Mouse (Mus musculus) fat pad, adult 2 months (tissue): ENCODE data around the gene Lenep.
"Not testable (repeated sequence)": the region's sequence is repeated elsewhere in the genome, so short reads cannot be mapped to it uniquely, and the experiment has no call there.

Source experiments
- DNase-seq: peaks from one replicate; pipeline ENCODE4 v3.0.0-alpha.2; 2011; ENCODE audit warnings: low read depth, low spot score; ENCODE audit errors: extremely low read depth

Gene Lenep

DNA sequence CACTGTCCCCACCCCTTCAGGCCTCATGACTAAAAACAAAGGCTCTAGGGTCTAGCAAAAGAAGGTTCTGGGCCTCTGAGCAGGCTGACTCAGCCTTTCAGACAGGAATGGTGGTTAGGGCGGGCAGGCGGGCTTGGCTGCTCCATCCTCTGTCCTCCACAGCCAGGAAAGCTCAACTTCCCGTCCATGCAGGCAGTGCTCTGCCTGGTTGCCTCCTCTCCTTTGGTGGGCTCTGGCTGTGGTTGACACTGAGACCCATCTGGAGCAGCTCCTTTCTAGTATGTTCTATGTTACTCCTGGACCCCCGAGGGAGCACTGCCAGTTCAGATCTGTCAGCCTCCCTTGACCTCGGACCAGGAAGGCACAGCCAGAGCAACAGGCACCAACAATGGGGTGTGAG, at the start of gene Lenep:
TSS of gene Lenep (minus strand) at position 101 of the 400 bp plus-strand sequence.
- no peak for DNase-seq

DNA sequence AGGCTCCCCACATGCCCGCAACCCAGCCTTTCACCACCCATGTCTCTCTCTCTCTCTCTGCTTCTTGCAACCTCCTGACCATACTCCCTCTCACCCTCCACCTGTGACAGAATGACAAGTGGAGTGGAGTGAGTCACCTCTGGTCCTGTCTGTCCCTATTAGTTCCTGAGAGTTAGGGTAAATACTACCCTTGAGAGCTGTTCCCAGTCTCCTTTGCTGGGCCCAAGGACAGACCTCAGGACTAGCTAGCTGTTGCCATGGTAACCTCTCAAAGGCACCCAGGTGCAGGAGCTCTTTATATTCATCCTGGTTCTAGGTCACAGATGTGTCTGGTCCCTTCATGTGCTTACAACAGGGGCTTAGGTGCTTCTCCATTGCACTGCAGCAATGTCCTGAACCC, 49.3 kb upstream of the Lenep start:
- no peak for DNase-seq

DNA sequence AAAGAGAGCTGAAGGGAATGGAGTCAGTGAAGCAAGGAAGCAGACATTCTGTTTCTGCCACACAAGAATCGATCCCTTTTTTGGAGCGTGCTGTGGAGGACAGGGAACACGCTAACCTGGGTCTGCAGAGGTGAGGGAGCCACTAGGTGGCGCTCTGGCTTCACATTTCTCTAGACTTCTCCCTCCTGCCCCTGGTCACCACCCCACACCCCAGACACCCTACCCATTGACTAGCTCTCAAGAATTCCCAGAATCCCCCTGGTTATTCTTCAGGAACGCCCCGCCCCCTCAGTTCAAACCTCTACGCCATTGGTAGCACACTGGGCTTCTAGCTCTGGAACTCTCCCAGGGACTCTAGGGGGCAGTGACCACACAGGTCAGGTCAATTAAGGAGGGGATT, 46.9 kb upstream of the Lenep start:
- no peak for DNase-seq

DNA sequence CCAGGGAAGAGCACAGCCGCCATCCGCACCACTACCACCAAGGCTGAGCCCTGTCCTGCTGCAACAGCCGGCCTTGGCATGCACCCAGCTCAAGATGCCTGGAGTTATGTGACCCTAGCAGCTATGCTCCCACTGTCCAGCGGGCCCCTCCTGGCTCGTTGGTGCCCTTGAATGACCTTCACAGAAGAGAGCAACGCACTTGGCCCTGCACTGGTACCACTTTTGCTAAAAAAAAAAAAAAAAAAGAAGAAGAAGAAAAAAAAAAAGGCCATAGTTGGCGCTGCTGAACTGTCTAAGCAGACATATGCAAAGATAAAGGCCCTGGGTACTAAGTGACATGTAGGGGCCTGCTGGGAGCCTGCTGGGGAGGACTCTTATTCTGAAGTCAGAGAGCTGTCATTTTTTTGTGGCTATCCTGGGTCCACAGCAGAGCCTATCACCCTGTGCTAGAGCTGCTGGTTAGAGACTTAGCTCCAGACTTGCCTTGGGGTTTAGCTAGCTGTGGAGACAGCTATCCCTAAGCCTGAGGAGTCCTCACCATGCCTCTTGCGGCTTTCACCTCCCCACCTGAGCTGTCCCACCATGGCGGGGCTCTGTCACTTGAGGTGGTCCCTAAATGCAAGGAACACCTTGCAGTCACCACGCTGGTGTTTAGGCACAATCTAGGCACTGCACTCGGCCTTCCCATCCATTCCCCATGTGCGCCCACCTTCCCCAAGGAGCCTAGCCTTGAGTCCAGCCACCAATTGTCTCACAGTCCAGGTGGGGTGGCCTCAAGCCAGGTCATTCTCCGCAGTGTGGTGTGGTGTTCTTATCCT, 46.3 kb upstream of the Lenep start:
- no peak for DNase-seq

DNA sequence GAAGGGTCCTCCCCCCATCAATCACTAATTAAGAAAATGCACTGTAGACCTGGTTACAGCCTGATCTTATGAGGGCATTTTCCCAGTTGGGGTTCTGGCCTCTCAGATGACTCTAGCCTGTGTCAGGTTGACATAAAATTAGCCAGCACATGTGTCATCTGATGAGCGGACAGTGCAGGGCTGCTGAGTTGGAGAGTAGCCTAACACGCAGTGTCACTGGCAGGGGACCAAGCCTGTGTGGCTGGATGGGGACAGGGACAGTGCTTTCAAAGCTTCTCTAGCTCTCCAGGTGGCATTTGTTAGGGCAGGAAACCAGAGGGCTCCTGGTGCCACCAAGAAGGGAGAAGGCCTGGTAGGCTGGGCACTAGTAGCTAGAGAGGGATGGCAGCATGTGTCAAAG, 38.1 kb upstream of the Lenep start:
- no peak for DNase-seq

DNA sequence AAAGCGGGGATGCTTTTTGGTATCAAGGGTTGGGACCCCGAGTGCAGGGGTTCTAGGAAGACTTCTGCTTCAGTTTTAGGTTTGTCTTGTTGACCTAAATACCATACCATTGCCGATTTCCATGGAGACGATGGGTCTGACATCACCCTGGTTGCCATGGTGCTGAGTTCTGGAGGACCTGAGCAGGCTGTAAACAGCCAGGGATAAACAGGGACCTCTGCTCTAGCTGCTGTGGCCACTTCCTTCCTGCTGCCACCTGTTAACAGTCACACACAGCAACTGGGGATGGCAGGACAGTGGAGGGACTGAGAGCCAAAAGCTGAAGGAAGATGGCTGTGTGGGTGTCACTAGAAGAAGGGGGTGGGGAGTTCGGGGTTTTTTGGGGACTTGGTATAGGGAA, 34.7 kb upstream of the Lenep start:
- no peak for DNase-seq

DNA sequence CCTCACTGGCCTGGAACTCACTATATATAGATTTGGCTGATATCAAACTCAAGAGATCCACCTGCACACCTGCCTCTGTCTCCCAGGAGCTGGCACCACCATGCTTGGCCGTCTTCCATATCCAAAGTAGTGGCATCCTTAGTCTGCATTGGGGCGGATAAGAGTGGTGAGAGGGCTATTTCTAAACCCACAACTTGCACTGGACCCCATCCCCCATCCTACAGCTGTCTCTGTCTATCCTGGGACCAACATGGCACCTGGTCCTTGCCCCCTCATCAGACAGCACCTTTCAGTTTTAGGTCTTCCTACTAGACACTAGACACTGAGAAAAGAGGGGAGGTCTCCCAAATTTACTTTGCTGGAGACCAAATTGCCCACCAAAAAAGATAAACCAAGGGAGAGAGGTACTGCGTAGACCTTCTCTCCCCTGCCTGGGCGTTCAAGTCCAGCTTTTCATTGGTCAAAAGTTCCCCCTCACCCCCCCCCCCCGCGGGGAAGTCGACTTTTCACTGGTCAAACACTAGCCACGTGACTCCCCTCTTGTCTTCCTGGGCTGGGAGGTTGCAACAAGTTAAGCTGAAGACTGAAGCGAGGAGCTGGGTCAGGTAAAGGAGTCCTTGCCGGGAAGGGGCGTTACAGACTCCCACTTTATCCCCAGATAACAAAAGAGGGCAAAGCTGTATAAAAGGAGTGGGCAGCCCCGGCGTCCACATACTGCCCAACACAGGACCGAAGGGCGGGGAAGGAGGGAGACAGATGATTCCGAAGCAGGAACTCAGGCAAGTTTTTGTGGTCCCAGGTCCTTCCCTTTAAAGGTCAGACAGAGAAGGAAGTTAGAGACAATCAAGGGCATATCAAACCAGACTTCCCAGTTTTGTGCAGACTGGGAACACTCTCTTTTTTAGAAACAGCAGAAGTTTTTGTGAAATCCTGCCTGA, 33.9 kb upstream of the Lenep start, which contains the start of gene Pbxip1:
TSS of gene Pbxip1 (plus strand) at position 531 of the 938 bp plus-strand sequence.
- no peak for DNase-seq

DNA sequence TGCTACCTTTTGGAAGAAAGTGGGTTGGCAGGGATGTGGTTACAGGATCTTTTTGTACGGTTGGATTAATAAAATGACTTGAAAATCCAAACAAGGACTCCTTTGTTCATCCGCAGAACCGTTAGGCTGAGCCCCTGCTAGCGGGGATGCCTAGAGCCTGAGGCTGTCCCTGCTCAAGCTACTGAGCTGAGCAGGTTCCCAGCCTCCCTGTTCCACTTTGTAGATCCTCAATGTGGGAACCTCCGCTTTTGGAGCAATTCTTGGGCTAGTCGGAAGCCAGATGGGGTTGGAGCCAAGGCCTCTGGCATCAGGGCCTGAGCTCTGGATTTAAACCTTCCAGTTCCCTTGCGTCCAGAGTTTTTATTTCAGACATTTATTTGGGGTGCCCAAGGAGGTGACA, 32.4 kb upstream of the Lenep start:
- DNase-seq: no peak

DNA sequence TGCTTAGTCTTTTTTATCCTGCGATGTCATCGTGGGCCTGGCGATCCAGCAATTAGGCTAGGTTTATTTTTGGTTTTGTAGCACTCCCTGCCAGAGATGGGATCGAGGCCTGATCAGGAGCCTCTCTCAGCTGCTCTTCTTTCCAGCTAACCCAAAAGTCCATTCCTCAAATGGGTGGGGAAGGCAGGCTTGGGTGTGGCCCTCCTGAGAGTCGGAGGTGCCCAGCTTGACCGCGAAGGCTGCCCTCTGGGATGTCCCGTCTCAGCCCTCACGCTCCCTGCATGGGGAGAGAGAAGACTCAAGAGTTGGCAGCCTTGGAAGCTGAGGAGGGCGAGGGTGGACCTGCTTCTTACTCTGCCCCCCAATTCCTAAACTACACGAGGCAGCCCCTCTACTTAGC, 31.9 kb upstream of the Lenep start:
- DNase-seq: no peak

DNA sequence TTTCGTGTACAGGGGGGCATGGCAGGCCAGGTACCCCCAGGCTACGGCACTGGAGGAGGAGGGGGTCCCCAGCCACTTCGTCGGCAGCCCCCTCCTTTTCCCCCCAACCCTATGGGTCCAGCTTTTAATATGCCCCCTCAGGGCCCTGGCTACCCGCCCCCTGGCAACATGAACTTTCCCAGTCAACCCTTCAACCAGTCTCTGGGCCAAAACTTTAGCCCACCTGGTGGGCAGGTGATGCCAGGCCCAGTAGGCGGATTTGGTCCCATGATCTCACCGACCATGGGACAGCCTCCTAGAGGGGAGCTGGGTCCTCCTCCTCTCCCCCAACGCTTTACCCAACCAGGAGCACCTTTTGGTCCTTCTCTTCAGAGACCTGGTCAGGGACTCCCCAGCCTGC, 30.0 kb upstream of the Lenep start:
- DNase-seq: no peak

DNA sequence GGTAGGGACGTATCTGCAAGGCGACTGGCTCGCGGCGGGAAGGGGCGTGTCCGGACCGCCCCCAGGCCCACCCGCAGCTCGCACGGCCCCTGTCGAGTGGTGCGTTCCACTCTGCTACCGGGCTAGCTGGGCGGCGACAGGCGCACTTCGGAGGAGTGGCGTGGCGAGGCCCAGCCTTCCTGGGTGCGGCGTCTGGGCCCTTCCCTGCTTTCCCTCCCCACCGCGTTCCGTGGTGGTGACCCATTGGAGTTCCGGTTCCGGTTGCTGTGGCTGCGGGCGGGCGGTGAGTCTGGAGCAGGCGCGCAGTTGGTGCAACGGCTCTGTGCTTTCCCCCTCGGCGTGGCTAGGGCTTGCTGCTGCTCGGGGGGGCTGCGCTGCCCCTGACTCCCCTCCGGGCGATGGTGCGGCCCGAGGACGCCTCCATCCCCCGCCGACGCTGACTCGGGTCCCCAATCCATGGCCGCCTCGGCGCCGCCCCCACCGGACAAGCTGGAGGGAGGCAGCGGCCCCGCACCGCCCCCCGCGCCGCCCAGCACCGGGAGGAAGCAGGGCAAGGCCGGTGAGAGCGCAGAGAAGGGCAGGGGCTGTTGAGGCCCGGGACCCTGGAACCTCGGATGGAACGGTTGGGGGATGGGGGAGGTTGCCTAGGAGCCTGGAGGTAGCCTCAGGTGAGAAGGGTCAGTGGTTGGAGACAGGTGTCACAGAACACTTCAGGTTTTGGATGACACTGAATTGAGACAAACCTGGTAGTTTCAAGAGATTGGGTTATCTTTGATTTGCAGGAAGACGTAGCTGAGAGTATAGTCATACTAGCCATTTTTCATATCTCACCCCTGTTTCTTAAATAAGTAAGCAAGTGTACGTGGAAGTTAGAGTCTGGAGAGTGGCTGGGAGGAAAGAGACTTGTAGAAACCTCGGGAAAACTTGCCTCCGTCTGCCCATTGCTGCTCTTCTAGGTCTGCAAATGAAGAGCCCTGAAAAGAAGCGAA, 27.9 kb upstream of the Lenep start, which contains the start of gene Pygo2:
TSS of gene Pygo2 (plus strand) at position 44 of the 989 bp plus-strand sequence.
- no peak for DNase-seq

DNA sequence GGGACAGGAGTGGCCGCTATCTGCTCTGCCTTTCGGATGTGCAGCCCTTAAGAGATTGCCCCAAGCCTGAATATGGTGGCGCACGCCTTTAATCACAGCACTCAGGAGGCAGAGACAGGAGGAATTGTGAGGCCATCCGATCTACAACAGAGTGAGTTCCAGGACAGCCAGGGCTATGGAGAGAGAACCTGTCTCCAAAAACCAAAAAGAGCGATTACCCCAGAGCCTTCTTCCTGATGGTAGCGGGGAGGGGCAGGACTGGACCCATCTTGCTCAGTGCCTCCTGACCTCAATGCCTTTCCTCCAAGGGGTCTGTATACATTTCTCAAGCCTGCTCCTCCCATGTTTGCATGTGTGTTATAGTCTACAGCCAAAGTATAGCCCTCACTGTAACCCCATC, 26.4 kb upstream of the Lenep start:
- DNase-seq: not testable (repeated sequence)

DNA sequence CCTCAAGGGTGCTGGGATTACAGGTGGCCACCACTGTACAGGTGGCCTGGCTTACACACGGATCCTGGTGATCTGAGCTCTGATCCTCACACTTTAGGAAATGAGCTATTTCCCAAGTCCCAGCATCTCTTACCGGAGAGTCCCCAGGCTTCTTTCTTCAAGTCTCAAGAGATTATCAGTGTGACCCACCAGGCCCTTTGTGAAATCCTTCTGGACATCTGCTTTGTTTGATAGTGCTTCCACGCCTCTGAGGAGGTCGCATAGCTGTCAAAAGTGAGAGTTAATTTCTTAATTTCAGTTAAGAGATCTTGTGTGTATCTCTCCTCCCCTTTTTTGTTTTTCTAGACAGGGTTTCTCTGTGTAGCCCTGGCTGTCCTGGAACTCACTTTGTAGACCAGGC, 23.3 kb upstream of the Lenep start:
- no peak for DNase-seq

DNA sequence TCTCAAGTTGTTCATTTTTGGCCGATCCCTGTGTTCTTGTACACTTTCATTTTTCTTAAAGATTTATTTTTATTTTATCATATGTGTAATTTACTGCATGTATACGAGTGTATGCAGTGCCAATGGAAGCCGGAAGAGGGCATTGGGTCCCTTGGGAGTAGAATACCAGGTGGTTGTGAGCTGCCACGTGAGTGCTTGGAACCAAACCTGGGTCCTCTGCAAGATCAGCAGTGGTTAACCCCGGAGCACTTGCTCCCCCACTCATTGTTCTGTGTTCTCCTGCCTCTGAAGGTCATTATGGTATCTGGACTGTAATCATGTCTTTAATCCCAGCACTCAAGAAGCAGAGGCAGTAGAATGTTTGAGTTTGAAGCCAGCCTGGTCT, 22.5 kb upstream of the Lenep start:
- no peak for DNase-seq

DNA sequence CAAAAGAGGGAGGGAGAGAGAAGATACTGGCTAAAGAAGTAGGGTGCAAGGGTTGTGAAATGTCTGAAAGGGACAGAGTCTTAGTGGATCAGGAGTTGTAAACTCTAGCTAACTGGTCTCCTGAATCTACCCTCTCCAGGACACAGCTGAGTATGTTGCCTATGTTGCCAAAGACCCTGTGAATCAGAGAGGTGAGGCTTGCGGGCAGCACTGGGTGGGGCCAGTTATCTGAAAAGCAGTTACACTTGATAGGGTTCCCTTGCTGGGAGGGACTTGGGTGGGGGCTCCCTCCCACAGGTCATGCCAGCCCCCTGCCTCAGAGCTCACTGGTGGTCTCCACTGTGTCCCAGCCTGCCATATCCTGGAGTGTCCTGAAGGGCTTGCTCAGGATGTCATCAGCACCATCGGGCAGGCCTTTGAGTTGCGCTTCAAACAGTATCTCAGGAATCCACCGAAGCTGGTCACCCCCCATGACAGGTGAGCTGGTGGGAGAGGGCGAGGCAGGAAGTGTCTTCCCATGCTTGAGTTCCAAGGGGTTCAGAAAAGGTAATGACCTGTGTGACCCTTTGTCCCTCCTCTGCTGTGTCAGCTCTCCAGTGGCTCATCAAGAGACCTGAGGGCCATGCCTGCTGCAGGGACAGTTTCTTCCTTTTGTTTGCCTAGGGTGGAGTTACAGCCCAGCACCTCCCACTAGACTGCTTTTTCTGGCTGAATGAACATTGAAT, 22.0 kb upstream of the Lenep start:
- DNase-seq: no peak

DNA sequence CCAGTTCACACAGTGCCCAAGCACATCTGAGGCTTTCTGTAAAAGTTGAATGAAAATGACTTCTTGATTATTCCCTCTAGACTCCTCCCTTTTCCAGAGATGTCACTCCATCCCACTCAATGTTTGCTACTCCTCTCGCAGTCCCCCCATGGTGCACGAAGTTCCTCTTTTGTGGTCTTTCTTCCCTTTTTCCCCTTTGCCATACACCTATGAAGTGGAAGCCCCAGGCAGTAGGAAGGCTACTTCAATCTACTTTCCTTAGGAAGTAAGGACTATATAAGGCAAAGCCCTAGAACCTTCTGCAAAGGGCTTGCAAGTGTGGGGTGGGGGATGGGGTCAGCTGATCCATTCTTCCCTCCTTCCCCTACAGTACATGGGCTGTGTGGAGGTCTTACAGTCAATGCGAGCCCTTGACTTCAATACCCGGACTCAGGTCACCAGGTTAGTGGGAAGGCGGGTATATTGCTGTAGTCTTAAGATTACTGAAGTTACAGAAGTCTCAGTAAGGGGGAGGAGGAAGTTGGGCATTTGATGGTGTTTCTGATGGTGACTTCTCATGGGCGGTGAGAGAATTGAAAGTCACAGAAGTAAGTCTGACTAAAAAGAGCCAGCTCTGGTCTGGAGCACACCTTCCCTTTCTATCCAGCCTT, 20.1 kb upstream of the Lenep start:
- no peak for DNase-seq

DNA sequence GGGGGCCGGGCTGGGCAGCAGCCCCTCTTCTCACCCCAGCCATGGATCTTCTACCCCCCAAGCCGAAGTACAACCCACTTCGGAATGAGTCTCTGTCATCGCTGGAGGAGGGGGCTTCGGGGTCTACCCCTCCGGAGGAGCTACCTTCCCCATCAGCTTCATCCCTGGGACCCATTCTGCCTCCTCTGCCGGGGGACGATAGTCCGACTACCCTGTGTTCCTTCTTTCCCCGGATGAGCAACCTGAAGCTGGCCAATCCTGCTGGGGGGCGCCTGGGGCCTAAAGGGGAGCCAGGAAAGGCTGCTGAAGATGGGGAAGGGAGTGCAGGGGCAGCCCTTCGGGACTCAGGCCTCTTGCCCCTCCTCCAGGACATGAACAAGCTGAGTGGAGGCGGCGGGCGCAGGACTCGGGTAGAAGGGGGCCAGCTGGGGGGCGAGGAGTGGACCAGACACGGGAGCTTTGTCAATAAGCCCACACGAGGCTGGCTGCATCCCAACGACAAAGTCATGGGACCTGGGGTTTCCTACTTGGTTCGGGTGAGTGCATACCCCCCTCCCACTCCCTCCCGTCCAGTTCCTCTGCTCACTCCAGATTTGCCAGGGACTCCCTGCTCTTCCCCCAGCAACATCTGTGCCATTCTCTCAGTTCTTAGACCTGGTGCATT, 19.3 kb upstream of the Lenep start:
- DNase-seq: no peak

DNA sequence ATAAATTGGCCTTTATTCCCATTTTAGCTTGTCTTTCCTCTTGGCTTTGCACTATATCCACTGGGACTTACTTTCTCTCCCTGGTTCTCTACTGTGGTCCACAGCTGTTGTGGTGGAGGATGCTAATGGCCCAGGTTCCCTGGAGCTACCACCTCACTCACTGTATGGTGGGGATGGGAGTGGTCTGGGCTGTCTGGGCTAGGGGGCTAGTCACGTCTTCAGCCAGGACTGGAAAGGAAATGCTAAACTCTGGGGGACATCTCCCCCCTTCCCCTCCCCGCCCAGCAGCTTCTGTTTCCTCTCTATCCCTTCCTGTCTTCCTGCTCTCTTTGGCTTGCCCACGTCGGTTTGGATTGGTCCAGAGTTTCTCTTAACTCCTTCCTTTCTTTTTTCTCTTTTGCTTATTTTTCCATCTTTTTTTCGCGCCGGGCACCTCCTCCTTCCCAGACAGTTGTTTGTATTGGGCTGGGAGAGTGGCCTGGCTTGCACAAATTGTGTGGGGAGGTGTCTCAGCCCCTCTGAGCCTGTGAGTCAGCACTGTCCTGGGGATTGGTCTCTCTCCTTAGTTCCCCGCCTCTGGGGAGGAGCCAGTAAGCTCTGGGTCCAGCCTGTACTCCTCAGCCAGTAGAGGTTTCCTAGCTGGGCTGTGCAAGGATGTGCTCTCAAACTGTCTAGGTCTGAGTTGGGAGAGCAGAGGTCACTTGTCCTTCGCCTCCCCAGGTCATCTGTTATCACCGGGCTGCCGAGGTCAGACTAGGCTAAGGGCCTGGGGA, 18.6 kb upstream of the Lenep start:
- DNase-seq: no peak
